Mouse (Mus musculus): ENCODE measurements around the gene Ptpn5. TPM values are rescaled to one million over a fixed set of nuclear protein-coding genes. Genes with fewer than 3 reads are reported as not detected.

Ptpn5 gene
- polyA plus RNA-seq, 1 experiment from 2014 or later, result 0.51 TPM

DNA sequence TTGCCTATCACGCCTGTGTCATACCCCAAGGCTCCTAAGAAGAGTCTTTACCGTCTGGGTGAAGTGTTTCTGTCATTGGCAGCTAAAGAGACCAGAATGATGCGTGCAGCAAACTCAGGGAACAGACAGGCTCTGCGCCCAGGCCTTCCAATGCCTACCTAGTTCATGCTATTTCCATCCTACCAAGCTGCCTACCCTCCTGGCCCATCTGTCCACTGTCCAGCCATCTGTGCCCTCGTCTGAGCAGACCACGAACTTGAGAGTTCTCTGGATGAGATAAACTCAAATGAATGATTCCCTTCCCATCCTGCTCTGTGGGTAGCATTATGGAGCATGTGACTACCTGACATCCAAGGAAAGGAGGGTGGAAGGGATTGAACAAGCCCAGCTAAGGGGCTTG is 16.8 kb downstream of the Ptpn5 start:
- TF ChIP-seq CTCF (IDR thresholded peaks at IDR 0.05; ENCODE audit: low read depth), result no peak
- no peak overlapping the region for H3K27ac ChIP-seq
- no peaks in the 10 kb centered on the region for H3K9me3 ChIP-seq (replicated peaks; ENCODE audit: low read length)
- H3K4me2 ChIP-seq (ENCODE audit: low read length), result no peak overlapping the region
- H3K4me3 ChIP-seq (replicated peaks; ENCODE audit: low read depth, low read length), result no peak overlapping the region
- H3K36me3 ChIP-seq (ENCODE audit: insufficient read depth, low read length), result no peaks in the 10 kb centered on the region
- DNase-seq (ENCODE audit: low spot score) (no peak), ATAC-seq (replicated peaks; ENCODE audit: low FRiP score, low read depth) (no peak)
- H3K9ac ChIP-seq (ENCODE audit: low read depth, low read length), result no peak overlapping the region
- 77% methylated on average over 6 of the region's 6 CpGs for WGBS
- no peaks in the 10 kb centered on the region for H3K4me1 ChIP-seq (replicated peaks; ENCODE audit: insufficient read depth, low read length)
- no peaks in the 10 kb centered on the region for H3K27me3 ChIP-seq (ENCODE audit: insufficient read depth, low read length)

GRCm38 (mm10) chr7:47115491-47115890 is 18.0 kb downstream of the Ptpn5 start:
- no peak for TF ChIP-seq CTCF (IDR thresholded peaks at IDR 0.05; ENCODE audit: low read depth)
- DNase-seq (ENCODE audit: low spot score) (no peak), ATAC-seq (replicated peaks; ENCODE audit: low FRiP score, low read depth) (no peak)
- whole genome bisulfite sequencing, result 83% methylated on average over 2 of the region's 2 CpGs
- Histone ChIP-seq H3K9ac (ENCODE audit: low read depth, low read length) (no peak overlapping the region), H3K4me3 (replicated peaks; ENCODE audit: low read depth, low read length) (no peak overlapping the region), H3K36me3 (ENCODE audit: insufficient read depth, low read length) (no peaks in the 10 kb centered on the region), H3K4me2 (ENCODE audit: low read length) (no peak overlapping the region), H3K9me3 (replicated peaks; ENCODE audit: low read length) (no peaks in the 10 kb centered on the region), H3K4me1 (replicated peaks; ENCODE audit: insufficient read depth, low read length) (no peaks in the 10 kb centered on the region), H3K27me3 (ENCODE audit: insufficient read depth, low read length) (no peaks in the 10 kb centered on the region), H3K27ac (no peak overlapping the region)

- TF ChIP-seq CTCF (IDR thresholded peaks at IDR 0.05; ENCODE audit: low read depth), result no peak
- H3K27ac ChIP-seq, result no peak overlapping the region
- H3K4me2 ChIP-seq (ENCODE audit: low read length), result no peak overlapping the region
- no peaks in the 10 kb centered on the region for H3K27me3 ChIP-seq (ENCODE audit: insufficient read depth, low read length)
- no peaks in the 10 kb centered on the region for H3K4me1 ChIP-seq (replicated peaks; ENCODE audit: insufficient read depth, low read length)
- no peak for ATAC-seq (replicated peaks; ENCODE audit: low FRiP score, low read depth)
- H3K9me3 ChIP-seq (replicated peaks; ENCODE audit: low read length), result no peaks in the 10 kb centered on the region
- 80% methylated on average over 7 of the region's 7 CpGs for WGBS
- H3K36me3 ChIP-seq (ENCODE audit: insufficient read depth, low read length), result no peaks in the 10 kb centered on the region
- no peak for DNase-seq (ENCODE audit: low spot score)
- H3K4me3 ChIP-seq (replicated peaks; ENCODE audit: low read depth, low read length), result no peak overlapping the region
- H3K9ac ChIP-seq (ENCODE audit: low read depth, low read length), result no peak overlapping the region
These were observed 20.1 kb downstream of the Ptpn5 start for GRCm38 (mm10) chr7:47113383-47113782.

- no peak for DNase-seq (ENCODE audit: low spot score)
- Histone ChIP-seq H3K4me1 (replicated peaks; ENCODE audit: insufficient read depth, low read length) (no peaks in the 10 kb centered on the region), H3K27me3 (ENCODE audit: insufficient read depth, low read length) (no peaks in the 10 kb centered on the region), H3K36me3 (ENCODE audit: insufficient read depth, low read length) (no peaks in the 10 kb centered on the region), H3K4me3 (replicated peaks; ENCODE audit: low read depth, low read length) (no peak overlapping the region), H3K9me3 (replicated peaks; ENCODE audit: low read length) (no peaks in the 10 kb centered on the region), H3K9ac (ENCODE audit: low read depth, low read length) (no peak overlapping the region), H3K4me2 (ENCODE audit: low read length) (no peak overlapping the region), H3K27ac (no peak overlapping the region)
- no peak for TF ChIP-seq CTCF (IDR thresholded peaks at IDR 0.05; ENCODE audit: low read depth)
- no peak for ATAC-seq (replicated peaks; ENCODE audit: low FRiP score, low read depth)
- WGBS, result 83% methylated on average over 5 of the region's 5 CpGs
These were observed 21.4 kb downstream of the Ptpn5 start for GRCm38 (mm10) chr7:47112036-47112435.

GRCm38 (mm10) chr7:47111121-47111520 is 22.4 kb downstream of the Ptpn5 start:
- Histone ChIP-seq H3K4me3 (replicated peaks; ENCODE audit: low read depth, low read length) (no peak overlapping the region), H3K4me2 (ENCODE audit: low read length) (no peak overlapping the region), H3K27me3 (ENCODE audit: insufficient read depth, low read length) (no peaks in the 10 kb centered on the region), H3K36me3 (ENCODE audit: insufficient read depth, low read length) (no peaks in the 10 kb centered on the region), H3K9me3 (replicated peaks; ENCODE audit: low read length) (no peaks in the 10 kb centered on the region), H3K27ac (no peak overlapping the region), H3K9ac (ENCODE audit: low read depth, low read length) (no peak overlapping the region), H3K4me1 (replicated peaks; ENCODE audit: insufficient read depth, low read length) (no peaks in the 10 kb centered on the region)
- 84% methylated on average over 3 of the region's 3 CpGs for WGBS
- DNase-seq (ENCODE audit: low spot score) (no peak), ATAC-seq (replicated peaks; ENCODE audit: low FRiP score, low read depth) (no peak)
- no peak for TF ChIP-seq CTCF (IDR thresholded peaks at IDR 0.05; ENCODE audit: low read depth)

DNA sequence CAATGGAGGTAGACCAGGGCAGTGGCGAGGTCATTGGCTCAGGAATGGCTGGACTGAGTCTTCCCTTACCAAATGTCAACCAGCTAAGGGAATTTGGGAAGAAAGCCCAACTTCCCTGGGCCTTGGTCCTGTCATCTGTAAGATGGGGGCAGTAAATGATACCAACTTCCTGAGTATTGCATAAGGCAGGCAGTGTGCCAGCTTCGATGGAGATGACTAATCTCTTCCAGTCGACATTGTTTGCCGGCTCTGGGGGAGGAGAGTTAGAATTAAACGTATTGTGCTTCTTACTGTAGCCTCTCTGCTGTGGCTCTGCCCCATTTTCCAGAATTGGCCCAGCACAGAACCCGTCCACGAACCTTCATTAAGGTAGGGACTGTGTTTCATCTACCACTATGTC is 23.0 kb downstream of the Ptpn5 start:
- 78% methylated on average over 7 of the region's 7 CpGs for WGBS
- Histone ChIP-seq H3K27ac (no peak overlapping the region), H3K4me3 (replicated peaks; ENCODE audit: low read depth, low read length) (no peak overlapping the region), H3K27me3 (ENCODE audit: insufficient read depth, low read length) (no peaks in the 10 kb centered on the region), H3K9me3 (replicated peaks; ENCODE audit: low read length) (no peaks in the 10 kb centered on the region), H3K4me2 (ENCODE audit: low read length) (no peak overlapping the region), H3K4me1 (replicated peaks; ENCODE audit: insufficient read depth, low read length) (no peaks in the 10 kb centered on the region), H3K9ac (ENCODE audit: low read depth, low read length) (no peak overlapping the region), H3K36me3 (ENCODE audit: insufficient read depth, low read length) (no peaks in the 10 kb centered on the region)
- TF ChIP-seq CTCF (IDR thresholded peaks at IDR 0.05; ENCODE audit: low read depth), result no peak
- no peak for ATAC-seq (replicated peaks; ENCODE audit: low FRiP score, low read depth)
- DNase-seq (ENCODE audit: low spot score), result no peak

DNA sequence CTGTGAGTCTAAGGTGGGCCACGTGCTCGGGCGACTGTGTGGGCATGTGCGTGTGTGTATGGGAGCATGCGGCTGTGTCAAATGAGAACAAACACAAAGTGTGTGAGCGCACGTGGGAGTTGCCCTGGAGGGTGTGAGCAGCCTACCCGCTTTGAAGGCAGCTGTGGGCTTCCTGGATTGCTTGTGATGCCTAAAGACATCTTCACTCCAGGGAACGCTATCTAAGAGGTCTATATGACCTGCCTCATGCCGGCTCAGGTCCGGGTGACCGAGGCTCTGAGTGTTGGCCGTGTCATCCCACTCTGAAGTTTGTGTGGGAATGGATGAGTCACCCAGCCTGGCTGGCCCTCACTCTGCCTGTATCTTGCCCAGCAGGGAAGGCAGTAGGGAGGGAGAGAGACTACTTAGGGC is 24.7 kb downstream of the Ptpn5 start:
- Histone ChIP-seq H3K4me2 (ENCODE audit: low read length) (no peak overlapping the region), H3K27ac (no peak overlapping the region), H3K27me3 (ENCODE audit: insufficient read depth, low read length) (no peaks in the 10 kb centered on the region), H3K9ac (ENCODE audit: low read depth, low read length) (no peak overlapping the region), H3K9me3 (replicated peaks; ENCODE audit: low read length) (no peaks in the 10 kb centered on the region), H3K4me1 (replicated peaks; ENCODE audit: insufficient read depth, low read length) (no peaks in the 10 kb centered on the region), H3K36me3 (ENCODE audit: insufficient read depth, low read length) (no peaks in the 10 kb centered on the region), H3K4me3 (replicated peaks; ENCODE audit: low read depth, low read length) (no peak overlapping the region)
- ATAC-seq (replicated peaks; ENCODE audit: low FRiP score, low read depth), result no peak
- no peak for DNase-seq (ENCODE audit: low spot score)
- 70% methylated on average over 13 of the region's 13 CpGs for WGBS
- TF ChIP-seq CTCF (IDR thresholded peaks at IDR 0.05; ENCODE audit: low read depth), result no peak
